Mouse (Mus musculus): ENCODE measurements around the gene Carmil2.

DNA sequence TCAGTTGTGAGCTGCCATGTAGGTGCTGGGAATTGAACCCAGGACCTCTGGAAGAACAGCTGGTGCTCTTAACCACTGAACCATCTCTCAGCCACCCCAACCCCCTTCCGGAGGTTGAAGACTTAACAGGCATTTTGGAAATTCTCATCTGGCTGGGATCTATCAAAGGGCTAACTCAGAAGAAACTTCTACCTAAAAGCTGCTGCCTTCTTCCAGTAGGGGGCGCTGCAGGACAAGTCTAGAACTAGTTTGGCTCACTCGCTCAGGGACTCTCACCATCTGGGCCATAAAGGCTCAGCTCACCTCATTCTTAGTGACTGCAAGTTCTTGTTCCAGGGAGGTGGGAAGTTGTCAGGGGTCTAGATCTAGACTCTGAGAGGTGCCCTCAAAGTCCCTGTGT, 28.1 kb downstream of the Carmil2 start:
- peak; percentile 83 for TF ChIP-seq CTCF (IDR thresholded peaks at IDR 0.05; ENCODE audit: extremely low read depth, insufficient read depth, low read length)
- no peak for TF ChIP-seq POLR2A (IDR thresholded peaks at IDR 0.05; ENCODE audit: extremely low read depth, insufficient read depth, low read length)
